Mouse (Mus musculus) R1 (cell line): ENCODE results near the gene Gm26920.

Source experiments
- DNase-seq: peaks from one replicate; pipeline ENCODE4 v3.0.0-alpha.2; 2018; ENCODE audit warnings: low read depth, low spot score

The Gm26920 gene

GRCm38 (mm10) chr7:30090092-30090969, at the start of gene Gm26920, which contains the start of gene Zfp566:
Gene Gm26920 (minus strand): TSS chr7:30090410.
Gene Zfp566 (minus strand): TSS chr7:30090527.
- peak; percentile 99 for DNase-seq

DNA sequence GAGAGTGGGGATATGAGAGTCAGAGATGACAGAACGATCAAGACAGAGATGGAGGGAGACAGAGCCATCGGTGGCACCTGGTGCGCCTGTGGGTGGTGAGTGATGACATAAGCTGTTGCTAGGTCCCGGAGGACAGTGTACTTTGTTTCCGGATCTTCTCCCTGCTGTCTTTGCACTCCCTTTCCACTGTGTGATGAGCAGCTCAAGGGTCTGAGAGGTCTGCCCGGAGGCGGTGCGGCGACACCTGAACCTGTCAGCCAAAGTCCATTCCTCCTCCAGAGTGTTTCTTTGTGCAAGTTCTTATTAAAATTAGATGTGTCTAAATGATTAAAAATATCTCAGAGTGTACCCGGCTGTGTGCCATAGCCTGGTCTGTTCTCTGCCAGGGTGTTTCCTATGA, 46.6 kb upstream of the Gm26920 start:
- DNase-seq, result no peak

DNA sequence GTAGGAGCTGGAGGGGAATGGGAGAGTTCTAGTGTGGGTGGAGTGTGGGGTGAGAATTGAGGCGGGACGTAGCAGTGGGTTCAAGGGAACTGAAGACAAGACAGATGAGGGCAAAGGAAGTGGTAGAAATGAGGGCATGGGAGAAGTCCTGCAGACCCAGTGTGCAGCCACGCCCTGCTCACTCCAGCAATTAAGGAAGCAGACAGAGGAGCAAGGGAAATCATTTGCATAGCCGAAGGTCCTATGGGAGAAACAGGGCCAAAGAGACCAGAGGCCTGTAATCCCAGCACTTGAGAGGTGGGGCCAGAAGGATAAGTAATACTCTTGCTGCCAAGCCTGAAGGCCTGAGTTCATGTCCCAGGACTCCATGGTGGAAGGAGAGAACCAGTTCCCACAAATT, 42.2 kb upstream of the Gm26920 start:
- DNase-seq, result peak; percentile 64

- DNase-seq, result no peak
Measured at GRCm38 (mm10) chr7:30129900-30130299, 39.7 kb upstream of the Gm26920 start.

DNA sequence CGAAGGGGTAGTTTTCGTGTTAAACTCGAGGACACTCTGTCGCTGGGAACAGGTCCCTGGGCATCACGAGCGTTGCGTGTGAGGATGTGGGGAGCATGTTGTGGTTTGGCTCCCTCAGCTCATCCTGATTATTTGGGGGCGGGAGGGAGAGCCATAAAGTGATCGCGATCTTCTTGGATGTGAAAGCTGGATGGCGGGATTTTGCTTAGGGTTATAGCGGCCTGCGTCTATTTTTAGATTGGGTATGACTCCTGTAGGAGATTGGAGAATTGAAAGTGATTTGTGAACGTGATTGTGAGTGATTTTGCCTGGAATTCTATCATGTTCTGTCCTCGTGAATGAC, 31.9 kb upstream of the Gm26920 start:
- DNase-seq, result peak; percentile 67

GRCm38 (mm10) chr7:30121308-30122187, 31.3 kb upstream of the Gm26920 start, which contains the start of gene Zfp382:
Gene Zfp382 (plus strand): TSS chr7:30121942.
- DNase-seq, result peak; percentile 93

- peak; percentile 82 for DNase-seq
Measured at GRCm38 (mm10) chr7:30117935-30118334, 27.7 kb upstream of the Gm26920 start.

- peak; percentile 73 for DNase-seq
Measured at GRCm38 (mm10) chr7:30116076-30116475, 25.9 kb upstream of the Gm26920 start.

- peak; percentile 93 for DNase-seq
Measured at GRCm38 (mm10) chr7:30099297-30099696, 9.1 kb upstream of the Gm26920 start.

DNA sequence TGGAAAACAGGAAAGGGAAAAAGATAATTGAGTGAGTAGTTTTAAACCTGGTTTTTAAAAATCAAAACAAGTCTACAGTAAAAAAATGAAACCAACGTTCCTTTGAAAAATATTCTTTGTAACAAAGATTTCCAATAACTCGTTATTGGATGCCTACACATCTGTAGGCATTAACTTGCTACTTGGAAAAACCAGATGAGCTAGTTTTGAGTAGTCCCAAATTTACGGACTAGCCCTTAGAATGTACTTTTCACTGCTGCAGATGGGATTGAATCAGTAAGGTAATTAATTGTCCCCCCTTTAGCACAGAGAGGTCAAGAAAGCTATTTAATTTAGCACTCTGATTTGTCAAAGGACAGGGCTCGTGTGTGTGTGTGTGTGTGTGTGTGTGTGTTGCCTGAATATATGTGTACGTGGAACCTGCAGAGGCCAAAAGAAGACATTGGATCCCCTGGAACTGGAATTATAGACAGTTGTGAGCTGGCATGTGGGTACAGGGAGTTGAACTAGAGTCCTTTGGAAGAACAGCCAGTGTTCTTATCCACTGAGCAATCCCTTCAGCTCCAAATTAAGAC, 5.4 kb upstream of the Gm26920 start:
- no peak for DNase-seq

DNA sequence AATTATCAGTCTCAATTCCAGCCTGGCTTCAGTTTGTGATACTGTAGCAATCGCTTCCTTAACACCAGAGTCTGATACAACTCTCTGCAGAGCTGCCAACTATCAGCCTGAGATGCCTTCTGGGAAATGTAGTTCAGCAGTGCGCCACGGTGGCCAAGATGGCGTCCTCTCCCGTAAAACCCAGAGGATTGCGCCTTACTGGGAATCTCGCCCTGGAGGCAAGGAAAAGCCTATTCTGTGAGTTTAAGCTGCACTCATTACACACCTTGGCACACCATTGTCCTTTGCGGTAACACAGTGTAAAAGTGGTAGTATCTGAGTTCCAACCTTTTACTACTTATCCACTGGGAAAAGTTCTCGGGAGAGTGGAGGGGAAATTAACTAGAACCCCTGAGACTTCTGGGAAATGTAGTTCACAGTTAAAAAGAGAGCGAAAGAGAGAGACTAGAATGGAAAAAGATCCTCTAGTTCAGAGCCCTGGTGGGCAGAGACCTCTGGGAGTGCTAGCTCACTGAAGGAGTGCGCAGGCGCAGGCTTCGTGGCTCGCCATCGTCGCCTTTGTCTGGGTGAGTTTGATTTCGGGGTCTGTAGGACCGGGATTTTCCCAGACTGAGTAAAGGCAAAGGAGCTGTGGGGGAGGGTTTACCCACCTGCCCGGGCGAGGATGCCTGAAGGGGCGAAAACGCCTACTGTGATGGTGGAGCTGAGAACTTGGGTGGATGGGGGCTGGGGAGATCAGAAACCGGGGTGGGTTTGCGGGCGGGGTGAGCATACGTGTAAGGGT, 4.6 kb upstream of the Gm26920 start, which contains the start of gene Zfp260:
TSS of gene Zfp260 (plus strand) at position 132 of the 784 bp plus-strand sequence.
- peak; percentile 99 for DNase-seq

DNA sequence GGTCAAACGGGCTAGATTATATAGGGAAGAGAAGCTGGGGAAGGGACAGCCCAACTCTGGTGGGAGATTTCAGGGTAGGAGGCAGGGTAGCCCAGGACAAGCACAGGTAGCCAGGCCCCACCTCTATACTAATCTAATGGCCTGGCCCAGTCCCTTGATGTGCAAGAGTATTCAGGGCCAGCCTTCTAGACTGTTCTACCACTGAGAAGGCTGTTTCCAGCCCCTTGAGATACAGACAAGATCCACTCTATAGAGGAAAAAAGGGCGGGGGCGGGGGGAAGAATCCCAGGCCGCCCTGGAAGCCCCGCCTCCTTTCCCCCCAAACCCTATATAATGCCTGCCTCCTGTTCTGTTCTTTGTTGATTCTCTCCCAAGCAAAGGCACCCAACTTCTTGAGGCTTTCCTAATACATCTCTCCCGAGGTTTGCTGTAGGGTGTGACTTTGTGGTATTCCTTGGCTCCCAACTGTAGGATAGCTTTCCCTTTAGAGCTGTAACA, 3.8 kb upstream of the Gm26920 start:
- DNase-seq, result peak; percentile 56

GRCm38 (mm10) chr7:30092666-30093065, 2.5 kb upstream of the Gm26920 start:
- no peak for DNase-seq

DNA sequence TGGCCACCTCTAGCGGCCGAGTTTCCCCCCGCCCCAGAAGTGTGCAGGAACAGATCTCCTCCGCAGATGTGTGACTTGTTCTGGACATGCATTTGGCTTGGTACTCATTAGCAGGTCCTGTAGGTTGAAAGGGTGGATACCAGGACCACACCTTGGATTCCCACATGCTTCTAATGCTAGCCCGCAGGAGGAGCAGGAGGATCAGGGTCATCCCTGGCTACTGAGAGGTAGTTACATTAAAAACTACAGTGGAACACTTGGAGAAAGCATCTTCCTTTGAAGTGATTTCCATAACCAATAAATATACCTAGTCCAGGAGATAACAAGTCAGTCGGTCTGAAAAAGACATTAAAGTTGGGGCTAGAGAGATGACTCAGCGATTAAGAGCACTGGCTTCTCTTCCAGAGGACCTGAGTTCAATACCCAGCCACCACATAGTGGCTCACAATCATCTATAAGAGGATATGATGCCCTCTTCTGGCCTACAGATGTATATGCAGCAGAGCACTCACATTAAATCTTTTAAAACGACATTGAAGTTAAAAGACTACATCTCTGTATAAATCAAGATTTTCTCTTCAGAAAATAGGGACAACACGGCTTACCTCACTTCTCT, 868 bp upstream of the Gm26920 start:
- DNase-seq, result peak; percentile 83

DNA sequence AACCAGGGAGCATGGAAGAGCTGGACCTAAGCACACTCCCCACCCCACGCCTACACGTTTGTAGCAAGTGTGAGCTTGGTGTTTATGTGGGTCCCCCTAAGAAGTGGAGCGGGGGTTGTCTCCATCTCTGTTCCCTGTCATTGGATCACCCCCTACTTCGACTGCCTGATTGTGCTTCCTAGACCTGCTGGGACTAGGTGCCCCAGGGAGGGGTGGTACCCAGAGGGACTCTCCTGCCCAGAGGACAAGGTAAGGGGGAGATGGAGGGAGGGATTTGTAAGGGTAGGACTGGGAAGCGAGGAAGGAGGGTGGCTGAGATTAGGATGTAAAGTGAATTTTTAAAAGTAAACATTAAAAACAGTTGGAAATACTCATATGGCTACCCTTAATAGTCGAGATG, 805 bp downstream of the Gm26920 start:
- DNase-seq, result no peak

DNA sequence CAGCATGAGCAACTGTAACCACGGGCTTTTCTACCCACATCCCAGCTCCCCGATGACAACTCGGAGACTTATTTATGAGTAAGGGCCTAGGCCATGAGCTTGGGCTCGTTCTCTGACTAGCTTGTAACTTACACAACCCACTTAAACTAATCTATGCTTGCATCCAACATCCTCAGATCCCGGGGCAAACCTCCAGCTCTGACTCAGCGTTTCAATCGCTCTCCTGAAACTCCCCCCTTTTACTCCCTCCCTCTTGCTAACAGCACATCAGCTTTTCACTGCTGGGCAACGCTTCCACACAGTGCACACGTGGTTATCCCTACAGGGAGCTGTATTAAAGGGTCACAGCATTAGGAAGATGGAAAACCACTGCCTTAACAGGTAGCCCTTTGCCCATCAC, 3.7 kb downstream of the Gm26920 start:
- DNase-seq, result no peak

DNA sequence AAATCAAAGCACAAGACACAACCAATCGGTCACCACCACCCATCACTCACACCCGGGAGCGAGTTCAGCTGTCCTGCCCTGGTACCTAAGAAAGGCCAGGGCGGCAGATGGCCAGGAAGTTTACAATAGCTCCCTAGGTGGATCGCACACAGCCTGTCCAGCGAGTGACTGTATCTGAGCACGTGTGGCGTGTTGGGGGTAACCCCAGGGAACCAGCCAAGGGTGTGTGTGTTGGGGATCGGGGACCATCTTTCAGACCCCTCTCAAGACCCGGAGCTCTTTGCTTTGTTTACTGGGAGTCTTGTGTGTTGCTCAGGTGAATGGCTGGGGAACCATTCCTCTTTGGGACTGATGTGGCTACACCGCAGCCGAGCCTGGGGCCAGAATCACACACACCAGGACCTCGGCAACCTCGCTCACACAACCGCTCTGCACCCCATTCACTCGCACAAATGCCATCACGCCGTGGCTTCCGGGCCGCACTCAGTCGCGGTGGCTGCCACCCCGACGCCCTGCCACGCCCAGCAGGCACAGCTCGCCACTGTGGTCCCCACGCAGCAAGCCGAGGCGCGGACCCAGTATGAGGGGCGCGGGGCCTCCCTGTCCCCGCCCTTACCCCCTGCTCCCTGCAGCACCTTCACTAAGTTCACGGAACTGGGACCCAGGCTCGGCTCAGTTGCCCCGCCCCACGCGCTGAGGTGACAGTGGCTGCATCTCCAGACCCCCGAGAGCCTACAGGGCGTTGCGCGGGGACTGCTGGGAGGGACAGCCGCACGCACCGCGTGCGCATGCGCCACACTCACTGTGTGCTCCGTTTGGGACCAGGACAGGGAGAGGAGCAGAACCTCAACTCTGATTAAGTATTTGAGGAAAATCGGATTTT, 17.8 kb downstream of the Gm26920 start, which contains the start of gene Zfp82:
TSS of gene Zfp82 (minus strand) at position 755 of the 883 bp plus-strand sequence.
- DNase-seq, result peak; percentile 95

DNA sequence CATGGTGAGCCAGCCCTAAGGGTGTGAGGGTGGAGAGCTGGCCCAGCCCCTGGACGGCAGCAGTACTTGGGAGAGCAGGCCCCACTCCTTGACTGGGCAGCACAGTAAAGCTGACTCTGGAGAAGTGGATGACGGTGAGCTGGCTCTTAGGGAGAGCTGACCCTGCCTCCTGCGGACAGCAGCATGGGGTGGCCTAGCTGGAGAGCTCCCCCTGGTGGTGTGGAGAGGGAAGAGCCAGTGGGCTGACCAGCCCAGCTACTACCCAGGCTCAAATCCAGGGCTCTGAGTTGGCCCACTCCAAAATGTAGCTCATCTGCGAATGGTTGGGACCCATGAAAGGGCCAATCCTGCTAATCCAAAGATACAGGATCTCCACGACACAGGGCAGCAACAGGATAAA, 25.6 kb downstream of the Gm26920 start:
- no peak for DNase-seq

DNA sequence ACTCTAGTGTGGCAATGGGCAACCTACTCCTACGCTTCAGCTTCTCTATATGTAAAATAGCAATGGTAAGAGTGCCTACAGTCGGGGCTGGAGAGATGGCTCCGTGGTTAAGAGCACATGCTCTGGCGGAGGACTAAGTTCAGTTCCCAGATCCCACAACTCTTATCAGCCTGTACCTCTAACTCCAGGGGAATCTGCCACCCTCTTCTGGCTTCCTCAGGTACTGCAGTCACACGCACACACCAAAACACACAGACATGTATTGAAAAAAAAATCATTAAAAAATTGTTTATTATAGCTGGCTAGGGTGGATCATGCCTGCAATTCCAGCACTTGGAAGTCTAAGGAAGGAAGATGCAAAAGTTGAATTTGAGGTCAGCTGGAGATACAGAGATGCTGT, 27.7 kb downstream of the Gm26920 start:
- peak; percentile 80 for DNase-seq
